Mouse (Mus musculus) cerebellum, adult 2 months (tissue): ENCODE measurements around the gene Ackr3.

Source experiments
- CTCF ChIP-seq: fragments of 200-500 bp; IDR thresholded peaks from 2 replicates; pipeline ENCODE4 v1.5.1; 2011; ENCODE audit warnings: low read depth, mild to moderate bottlenecking, control low read depth, low read length, moderate library complexity, borderline replicate concordance; ENCODE audit not compliant: insufficient read depth
- POLR2A ChIP-seq: fragments of 200-500 bp; IDR thresholded peaks from 2 replicates; pipeline ENCODE4 v1.6.1; 2011; ENCODE audit warnings: low read length, control low read depth, borderline replicate concordance; ENCODE audit not compliant: insufficient read depth

DNA sequence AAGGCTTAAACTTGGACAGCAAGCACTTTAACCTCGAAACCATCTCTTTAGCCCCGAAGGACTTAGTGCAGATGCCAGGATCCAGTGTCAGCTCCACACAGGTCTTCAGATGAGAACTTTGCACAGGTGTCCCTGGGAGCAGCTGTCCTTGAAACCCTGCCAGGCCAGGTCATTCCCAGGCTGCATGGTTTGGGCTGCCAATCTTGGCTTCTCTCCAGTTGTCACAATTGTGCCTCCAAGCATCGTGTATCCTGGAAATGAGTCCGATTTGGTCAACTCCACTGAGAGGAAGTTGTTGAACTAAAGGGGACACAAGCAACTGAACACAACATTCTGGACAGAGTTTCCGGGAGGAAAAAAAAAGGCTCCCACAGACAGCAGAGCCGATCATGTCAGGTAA lies 42.2 kb upstream of the Ackr3 start:
- TF ChIP-seq POLR2A (no peak), CTCF (no peak)
